Mouse (Mus musculus): ENCODE measurements around the gene Tmed2.

GRCm38 (mm10) chr5:124505235-124505634, 35.3 kb upstream of the Tmed2 start:
- TF ChIP-seq POLR2A (IDR thresholded peaks at IDR 0.05; ENCODE audit: insufficient read length, low read depth) (no peak), MYOG (IDR thresholded peaks at IDR 0.05; ENCODE audit: control insufficient read depth in 1 of 3, insufficient read depth in 1 of 3, insufficient read length in 2 of 3, low read depth in 2 of 3) (no peak), USF1 (IDR thresholded peaks at IDR 0.05; ENCODE audit: low read depth) (no peak), MAX (IDR thresholded peaks at IDR 0.05; ENCODE audit: low read depth) (no peak), E2F4 (IDR thresholded peaks at IDR 0.05; ENCODE audit: insufficient read depth) (no peak), MYOD1 (IDR thresholded peaks at IDR 0.05; ENCODE audit: control insufficient read depth in 1 of 3, insufficient read length in 2 of 3, low read depth in 2 of 3) (no peak), CEBPB (IDR thresholded peaks at IDR 0.05; ENCODE audit: insufficient read depth, poor library complexity, severe bottlenecking) (no peak), REST (IDR thresholded peaks at IDR 0.05; ENCODE audit: insufficient read depth, insufficient read length) (no peak)

All from myocyte (in vitro differentiated cells).